8 mouse cellular contexts compared by ENCODE assay signal in the genomic region with DNA sequence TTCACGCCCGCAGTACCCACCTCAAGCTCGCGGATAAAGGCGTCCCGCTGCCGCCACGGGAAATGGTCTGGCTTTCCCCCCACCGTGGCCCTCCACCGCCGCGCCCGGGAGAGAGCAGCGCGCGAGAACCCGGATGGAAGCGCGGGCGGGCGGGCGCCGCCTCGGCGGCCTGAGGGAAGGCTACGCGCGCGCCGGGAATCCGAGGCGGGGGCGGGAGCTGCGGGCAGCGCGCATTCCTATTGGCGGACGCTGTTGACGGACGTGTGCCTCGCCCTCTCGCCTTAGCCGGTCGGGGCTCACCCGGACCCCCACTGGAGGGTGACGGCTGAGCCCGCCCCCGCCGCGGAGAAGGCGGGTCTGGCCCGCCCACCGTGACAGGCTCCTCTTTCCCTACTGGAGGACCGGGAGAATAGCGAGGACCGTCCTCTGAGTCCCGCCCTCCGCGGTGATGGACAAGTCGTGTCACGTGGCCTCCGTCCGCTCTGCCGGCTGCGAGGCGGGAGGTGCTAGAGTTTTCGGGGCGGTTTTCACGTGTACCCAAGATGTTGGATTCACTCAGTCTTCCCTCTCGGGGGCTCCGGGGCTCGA. TPM values are rescaled to one million over a fixed set of nuclear protein-coding genes. Genes with fewer than 3 reads are reported as not detected.
DNase-seq lines count a peak whose midpoint lies in the region; ATAC-seq lines count a peak whose summit lies in the region.

No protein-coding gene starts in this region.

- H3K4me1 ChIP-seq in hindbrain, embryonic 11.5 days (replicated peaks; ENCODE audit: control insufficient read depth, insufficient read depth, low read length), result peaks cover 5% of the 10 kb centered on the region; the same call in 1 of the 2 replicates

- peak; percentile 100 for DNase-seq in Muller cell, postnatal 12 days (ENCODE audit: inconsistent ontology term)
- peak; percentile 100 for DNase-seq in cerebellum, adult 9-11 months
- peak; percentile 99 for DNase-seq in frontal cortex, adult 2 months (ENCODE audit: extremely low spot score in 1 of 2, low spot score in 1 of 2)
- DNase-seq in hindbrain, embryonic 11.5 days (ENCODE audit: low spot score), result peak; percentile 99
- peak; percentile 99 to 100 for DNase-seq in layer of hippocampus, postnatal 10 days (ENCODE audit: low spot score in 2 of 2)
- peak; percentile 100 for DNase-seq in lung, postnatal 10 days
- DNase-seq in ovary, postnatal 36 days (ENCODE audit: low spot score), result peak; percentile 100
- peak; percentile 99 for DNase-seq in thymus, postnatal 25 days

- WGBS in hindbrain, embryonic 11.5 days, result under 1% methylated on average over 49 of the region's 72 CpGs

- peak overlapping the region; percentile 82 for H3K4me3 ChIP-seq in hindbrain, embryonic 11.5 days (ENCODE audit: low read depth, low read length)

- peak overlapping the region; percentile 97 for H3K9ac ChIP-seq in hindbrain, embryonic 11.5 days (ENCODE audit: low read depth, low read length)

- ATAC-seq in hindbrain, embryonic 11.5 days (ENCODE audit: low FRiP score), result peak; percentile 98

- H3K9me3 ChIP-seq in hindbrain, embryonic 11.5 days (ENCODE audit: control insufficient read depth, low read length), result no peaks in the 10 kb centered on the region

- peak overlapping the region; percentile 39 for H3K4me2 ChIP-seq in hindbrain, embryonic 11.5 days (replicated peaks; ENCODE audit: low read depth, low read length)

- H3K27ac ChIP-seq in hindbrain, embryonic 11.5 days (ENCODE audit: low read depth, low read length), result peak overlapping the region; percentile 98

- H3K36me3 ChIP-seq in hindbrain, embryonic 11.5 days (ENCODE audit: control insufficient read depth, insufficient read depth, low read length), result no peaks in the 10 kb centered on the region

- no peaks in the 10 kb centered on the region for H3K27me3 ChIP-seq in hindbrain, embryonic 11.5 days (ENCODE audit: control insufficient read depth, insufficient read depth, low read length)

RNA-seq across cellular contexts. Expression of gene A830005F24Rik, which starts 33.1 kb away (rescaled TPM):
- 0.80 and 1.5 TPM in 2 replicates for polyA plus RNA-seq in frontal cortex, adult 2 months (2012; rRNA removed)
- polyA plus RNA-seq in hindbrain, embryonic 11.5 days (2014; fragmentation: Nextera tagmentation; extraction: Ambion mirVana), result 3.0 and 4.6 TPM in 2 replicates
- total RNA-seq in layer of hippocampus, postnatal 10 days (2021), result 1 to 10 TPM; 1.8 to 1.9 TPM

RNA-seq across cellular contexts. Expression of gene Zfp169, which starts 33.2 kb away (rescaled TPM):
- 12.0 and 13.3 TPM in 2 replicates for polyA plus RNA-seq in frontal cortex, adult 2 months (2012; rRNA removed)
- 7.9 and 8.9 TPM in 2 replicates for polyA plus RNA-seq in hindbrain, embryonic 11.5 days (2014; fragmentation: Nextera tagmentation; extraction: Ambion mirVana)
- 10 to 100 TPM; 18.2 to 19.6 TPM for total RNA-seq in layer of hippocampus, postnatal 10 days (2021)

Comparison
In these comparisons a context has a peak if more than half of its experiments do, and no peak if none do; other contexts are left out.
1. Peak in every context shown above with its lines: DNase-seq, ATAC-seq, H3K4me3 ChIP-seq and H3K27ac ChIP-seq.